Mouse (Mus musculus) embryonic facial prominence, embryonic 15.5 days (tissue): ENCODE results near the gene Btbd9. TPM values are rescaled to one million over a fixed set of nuclear protein-coding genes. Genes with fewer than 3 reads are reported as not detected.

Source experiments
- ATAC-seq: fragments of 200-750 bp; cut with Nextera tagmentation; 2 replicates; pipeline ENCODE4 v1.8.0; 2017; ENCODE audit warnings: low read depth, moderate TSS enrichment; ENCODE audit not compliant: insufficient number of reproducible peaks, low FRiP score, low TSS enrichment
- H3K27ac ChIP-seq: fragments of 300-500 bp; sonication (generic); replicated peaks from 2 replicates; pipeline ENCODE4 v1.5.1; 2015; ENCODE audit warnings: mild to moderate bottlenecking, inconsistent platforms
- H3K27me3 ChIP-seq: fragments of 300-500 bp; sonication (generic); 2 replicates; pipeline ENCODE4 v1.6.1; 2015; ENCODE audit warnings: inconsistent platforms
- H3K36me3 ChIP-seq: fragments of 300-500 bp; sonication (generic); 2 replicates; pipeline ENCODE4 v1.6.1; 2015; ENCODE audit warnings: mild to moderate bottlenecking, inconsistent platforms
- H3K4me1 ChIP-seq: fragments of 300-500 bp; sonication (generic); 2 replicates; pipeline ENCODE4 v1.6.1; 2015; ENCODE audit warnings: inconsistent platforms
- H3K4me2 ChIP-seq: fragments of 300-500 bp; sonication (generic); replicated peaks from 2 replicates; pipeline ENCODE4 v1.6.1; 2015; ENCODE audit warnings: mild to moderate bottlenecking, inconsistent platforms
- H3K4me3 ChIP-seq: fragments of 300-500 bp; sonication (generic); replicated peaks from 2 replicates; pipeline ENCODE4 v1.5.1; 2015; ENCODE audit warnings: mild to moderate bottlenecking, inconsistent platforms
- H3K9ac ChIP-seq: fragments of 300-500 bp; sonication (generic); 2 replicates; pipeline ENCODE4 v1.6.1; 2015; ENCODE audit warnings: inconsistent platforms
- H3K9me3 ChIP-seq: fragments of 300-500 bp; sonication (generic); replicated peaks from 2 replicates; pipeline ENCODE4 v1.6.1; 2016; ENCODE audit warnings: inconsistent platforms
- WGBS: fragments of 180-500 bp; shearing (Covaris S2); methylation state at CpG from one replicate; pipeline ENCODE4 v1.1.7; 2015; 5-methylcytosine and 5-hydroxymethylcytosine counted together
- polyA plus RNA-seq: library from polyadenylated mRNA; unstranded; fragments of >200 nt; fragmentation: Nextera tagmentation; extraction: Ambion mirVana; gene quantifications from 2 replicates; pipeline ENCODE4 v1.2.1, GENCODE M21; 2015

Btbd9 gene
- polyA plus RNA-seq, 1 experiment from 2014 or later = 56.6 TPM

DNA sequence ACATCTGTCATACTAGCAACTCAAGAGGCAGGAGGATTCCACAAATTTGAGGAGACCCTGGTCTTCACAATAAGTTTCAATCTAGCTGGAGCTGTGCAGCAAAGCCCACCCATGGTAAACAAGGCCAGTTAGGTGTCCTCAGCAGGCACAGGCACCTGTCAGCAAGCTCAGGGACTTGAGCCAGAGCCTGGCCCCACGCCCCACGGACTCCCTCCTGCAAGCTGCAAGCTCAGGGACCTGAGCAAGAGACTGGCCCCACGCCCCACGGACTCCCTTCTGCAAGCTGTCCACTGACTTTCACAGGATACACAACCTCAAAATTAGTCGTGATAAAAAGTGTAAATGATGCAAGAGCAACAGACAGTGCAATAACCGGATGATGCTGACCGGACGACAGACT is 307.8 kb downstream of the Btbd9 start:
- no peak for ATAC-seq
- WGBS = 92% methylated on average over 8 of the region's 8 CpGs

DNA sequence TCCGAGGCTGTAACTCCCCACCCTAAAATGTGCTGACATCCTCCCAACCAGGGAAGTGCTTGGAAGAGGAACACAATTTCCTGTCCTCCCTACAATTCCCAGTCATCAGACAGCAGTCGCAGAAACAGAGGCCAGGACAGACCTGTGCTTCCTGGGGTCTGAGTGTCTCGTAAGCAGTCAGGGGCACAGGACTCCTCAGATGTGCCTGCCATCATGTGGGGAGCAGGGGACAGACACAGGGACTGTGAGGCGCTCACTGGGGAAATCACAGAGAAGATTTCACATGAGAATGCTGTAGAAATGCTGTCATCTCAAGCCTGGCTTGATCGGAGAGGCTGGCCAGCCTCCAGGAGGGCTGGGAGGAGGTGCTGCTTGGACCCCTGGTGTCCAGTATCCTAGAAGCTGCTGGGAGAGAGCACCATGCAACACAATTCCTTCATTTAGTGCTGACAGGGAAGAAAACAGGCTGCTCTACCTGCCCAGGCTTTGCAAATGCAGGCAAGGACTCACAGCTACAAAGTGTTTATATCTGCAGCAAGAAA is 308.8 kb downstream of the Btbd9 start:
- no peak overlapping the region for H3K4me3 ChIP-seq
- ATAC-seq = no peak

More for the DNA sequence above, 307.8 kb downstream of the Btbd9 start:
- Histone ChIP-seq H3K36me3 (no peaks in the 10 kb centered on the region), H3K4me2 (no peak overlapping the region), H3K27me3 (no peaks in the 10 kb centered on the region), H3K9me3 (no peaks in the 10 kb centered on the region), H3K27ac (no peak overlapping the region), H3K4me1 (no peaks in the 10 kb centered on the region), H3K4me3 (no peak overlapping the region), H3K9ac (no peak overlapping the region)

DNA sequence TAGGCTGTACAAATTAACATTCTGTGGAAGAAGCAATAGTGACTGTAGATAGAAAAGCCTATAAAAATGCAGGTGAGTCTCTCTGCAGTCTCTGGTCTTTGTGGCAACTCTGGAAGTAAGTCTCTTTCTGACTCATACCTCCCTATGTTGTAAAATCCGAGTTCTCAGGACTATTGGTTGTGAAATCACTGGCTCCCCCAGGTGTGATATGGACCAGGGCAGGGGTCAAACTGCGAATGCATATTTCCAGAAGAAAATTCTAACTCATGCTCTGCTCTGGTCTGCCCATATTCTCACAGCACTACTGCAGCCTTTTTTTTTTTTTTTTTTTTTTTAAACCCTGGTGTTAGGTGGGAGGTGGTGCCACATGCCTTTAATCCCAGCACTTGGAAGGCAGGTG is 312.8 kb downstream of the Btbd9 start:
- H3K36me3 ChIP-seq = no peaks in the 10 kb centered on the region
- H3K9ac ChIP-seq = no peak overlapping the region
- H3K4me1 ChIP-seq = peaks cover 31% of the 10 kb centered on the region; the same call in 1 of the 2 replicates
- H3K4me2 ChIP-seq = no peak overlapping the region
- no peaks in the 10 kb centered on the region for H3K27me3 ChIP-seq
- WGBS = 76% methylated on average over 2 of the region's 2 CpGs
- H3K27ac ChIP-seq = no peak overlapping the region
- no peak for ATAC-seq
- H3K9me3 ChIP-seq = no peaks in the 10 kb centered on the region
- H3K4me3 ChIP-seq = no peak overlapping the region

More for the DNA sequence above, 308.8 kb downstream of the Btbd9 start:
- Histone ChIP-seq H3K4me2 (no peak overlapping the region), H3K27ac (no peak overlapping the region), H3K9me3 (no peaks in the 10 kb centered on the region), H3K9ac (no peak overlapping the region), H3K4me1 (no peaks in the 10 kb centered on the region), H3K36me3 (no peaks in the 10 kb centered on the region), H3K27me3 (no peaks in the 10 kb centered on the region)
- 70% methylated on average over 5 of the region's 5 CpGs for WGBS

DNA sequence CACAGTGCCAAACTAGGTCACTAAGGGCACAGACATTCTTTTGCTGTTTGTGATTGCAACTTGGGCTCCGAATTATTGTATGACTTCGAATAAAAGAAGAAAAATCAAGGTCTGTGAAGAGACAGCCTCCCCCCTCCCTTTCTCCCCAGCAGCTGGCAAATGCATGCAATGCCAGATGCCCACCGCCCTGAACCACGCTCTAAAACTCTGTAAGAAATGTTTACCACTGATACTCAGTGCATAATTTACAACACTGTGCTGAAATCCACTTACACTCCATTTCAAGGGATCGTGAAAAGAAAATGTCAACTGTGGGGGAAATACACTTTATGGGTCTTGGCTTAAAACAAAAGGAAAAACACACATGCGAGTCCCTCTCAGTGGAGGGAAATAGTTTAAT is 313.3 kb downstream of the Btbd9 start:
- Histone ChIP-seq H3K4me1 (peaks cover 32% of the 10 kb centered on the region; the same call in 1 of the 2 replicates), H3K27ac (no peak overlapping the region), H3K4me2 (no peak overlapping the region), H3K36me3 (no peaks in the 10 kb centered on the region), H3K27me3 (no peaks in the 10 kb centered on the region), H3K9me3 (no peaks in the 10 kb centered on the region), H3K9ac (no peak overlapping the region), H3K4me3 (no peak overlapping the region)
- WGBS = 72% methylated on average over 6 of the region's 6 CpGs
- no peak for ATAC-seq

DNA sequence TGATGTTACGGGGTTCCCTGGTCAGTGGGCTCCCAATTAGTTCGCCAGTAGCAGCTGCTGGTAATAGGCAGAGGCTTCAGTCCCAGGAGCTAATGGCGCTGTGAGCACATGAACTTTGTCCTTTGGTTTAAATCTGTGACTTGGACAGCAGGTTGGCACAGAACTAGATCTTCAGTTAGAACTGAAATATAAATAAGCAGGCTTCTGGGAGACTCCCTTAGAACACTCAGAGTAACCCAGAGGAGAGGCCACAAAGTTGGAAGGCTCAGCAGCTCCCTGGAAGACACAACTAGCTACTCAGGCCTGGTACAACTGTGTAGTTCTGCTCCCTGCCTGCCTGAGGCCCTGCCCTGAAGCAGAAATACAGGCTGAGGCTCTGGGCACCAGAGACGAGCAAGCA is 313.8 kb downstream of the Btbd9 start:
- no peak for ATAC-seq
- WGBS = 83% methylated on average over 4 of the region's 4 CpGs
- Histone ChIP-seq H3K4me3 (no peak overlapping the region), H3K27me3 (no peaks in the 10 kb centered on the region), H3K27ac (no peak overlapping the region), H3K4me2 (no peak overlapping the region), H3K36me3 (no peaks in the 10 kb centered on the region), H3K4me1 (peaks cover 32% of the 10 kb centered on the region; the same call in 1 of the 2 replicates), H3K9ac (no peak overlapping the region), H3K9me3 (no peaks in the 10 kb centered on the region)

DNA sequence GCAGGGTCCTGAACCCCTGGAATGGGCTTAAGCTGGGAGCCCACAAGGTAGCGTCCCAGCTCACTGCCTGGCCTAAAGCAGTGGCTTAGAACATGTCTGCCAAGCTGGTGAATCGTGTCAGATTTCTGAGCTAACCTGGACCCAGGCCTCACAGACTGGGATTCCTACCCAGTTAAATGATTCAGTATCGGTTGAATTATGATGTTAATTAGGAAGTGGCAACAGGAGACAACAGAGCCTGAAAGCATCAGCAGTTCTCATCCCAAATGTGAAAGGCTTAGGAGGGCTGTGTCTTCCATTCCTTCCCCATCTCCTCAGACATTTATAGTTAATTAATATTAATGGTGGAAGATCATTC is 314.3 kb downstream of the Btbd9 start:
- Histone ChIP-seq H3K27me3 (no peaks in the 10 kb centered on the region), H3K4me2 (no peak overlapping the region), H3K4me1 (peaks cover 32% of the 10 kb centered on the region; the same call in 1 of the 2 replicates), H3K4me3 (no peak overlapping the region), H3K27ac (no peak overlapping the region; the same call in 1 of the 2 replicates), H3K9ac (no peak overlapping the region), H3K36me3 (no peaks in the 10 kb centered on the region), H3K9me3 (no peaks in the 10 kb centered on the region)
- ATAC-seq = no peak
- WGBS = 76% methylated on average over 3 of the region's 3 CpGs

DNA sequence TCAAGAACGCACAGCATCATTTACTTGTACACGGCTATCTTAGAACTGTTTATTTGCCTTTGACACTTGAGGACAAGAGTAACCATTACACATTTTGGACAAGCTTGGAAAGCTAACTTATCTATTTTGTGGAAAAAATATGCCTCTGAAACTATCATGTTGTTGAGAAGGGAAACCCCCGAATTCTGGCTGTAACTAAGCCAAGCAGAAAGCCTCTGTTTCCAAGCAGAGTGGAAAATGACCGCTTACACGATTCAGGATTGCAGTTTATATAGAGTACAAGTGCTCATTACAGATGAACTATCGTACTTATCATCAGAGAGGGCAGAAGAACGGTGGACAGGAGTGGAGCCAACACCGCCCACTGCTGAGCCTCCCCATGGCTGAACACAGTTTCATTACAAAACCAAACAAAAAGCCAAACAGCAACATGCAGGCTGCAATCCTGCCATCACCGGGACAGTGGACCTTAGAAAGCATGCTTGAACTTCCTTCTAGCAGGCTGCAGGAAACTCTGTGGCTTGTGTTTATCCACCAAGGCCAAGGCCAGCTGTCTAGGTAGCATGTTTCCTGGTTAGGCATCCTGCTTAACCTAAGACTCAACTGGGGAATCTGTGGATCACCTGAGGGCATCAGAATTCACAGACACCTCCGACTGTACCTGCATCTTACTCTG is 314.8 kb downstream of the Btbd9 start:
- Histone ChIP-seq H3K27me3 (no peaks in the 10 kb centered on the region), H3K4me3 (no peak overlapping the region), H3K36me3 (no peaks in the 10 kb centered on the region), H3K9ac (no peak overlapping the region), H3K9me3 (no peaks in the 10 kb centered on the region), H3K27ac (no peak overlapping the region; the same call in 1 of the 2 replicates), H3K4me2 (no peak overlapping the region), H3K4me1 (peaks cover 32% of the 10 kb centered on the region; the same call in 1 of the 2 replicates)
- WGBS = 64% methylated on average over 10 of the region's 10 CpGs
- ATAC-seq = no peak

DNA sequence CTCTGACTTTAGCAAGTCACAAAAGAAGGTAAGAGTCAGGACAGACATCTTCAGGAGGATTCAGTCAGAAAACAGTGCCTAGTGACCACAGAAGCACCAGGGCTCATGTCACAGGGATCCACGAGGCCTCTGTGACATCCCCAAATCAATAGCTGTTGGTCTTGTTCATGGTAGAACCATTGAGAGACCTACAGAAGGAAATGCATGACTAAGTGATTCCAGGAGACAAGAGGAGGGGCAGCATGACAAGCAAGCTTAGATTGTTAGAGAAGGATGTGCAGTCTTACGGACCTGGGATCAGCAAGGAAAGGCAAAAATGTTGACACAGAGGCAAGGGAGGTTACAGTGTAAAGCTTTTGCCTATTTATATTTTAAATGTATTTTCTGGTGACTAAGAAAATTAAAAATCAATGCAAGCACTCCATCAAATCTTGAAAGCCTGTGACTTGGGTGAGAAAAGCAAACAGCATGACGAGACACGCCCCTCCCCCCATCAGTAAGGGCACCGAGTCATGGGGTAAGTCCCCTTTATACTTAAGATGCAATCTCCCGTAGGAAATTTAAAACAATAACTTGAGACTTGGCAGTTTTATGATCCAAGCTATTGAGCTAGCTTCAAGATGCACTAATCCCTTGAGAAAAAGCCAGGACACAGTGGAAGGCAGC is 315.5 kb downstream of the Btbd9 start:
- Histone ChIP-seq H3K27me3 (no peaks in the 10 kb centered on the region), H3K4me1 (peaks cover 32% of the 10 kb centered on the region), H3K4me2 (no peak overlapping the region), H3K36me3 (no peaks in the 10 kb centered on the region), H3K4me3 (no peak overlapping the region), H3K27ac (no peak overlapping the region), H3K9me3 (no peaks in the 10 kb centered on the region), H3K9ac (no peak overlapping the region)
- no peak for ATAC-seq
- WGBS = 66% methylated on average over 6 of the region's 6 CpGs

DNA sequence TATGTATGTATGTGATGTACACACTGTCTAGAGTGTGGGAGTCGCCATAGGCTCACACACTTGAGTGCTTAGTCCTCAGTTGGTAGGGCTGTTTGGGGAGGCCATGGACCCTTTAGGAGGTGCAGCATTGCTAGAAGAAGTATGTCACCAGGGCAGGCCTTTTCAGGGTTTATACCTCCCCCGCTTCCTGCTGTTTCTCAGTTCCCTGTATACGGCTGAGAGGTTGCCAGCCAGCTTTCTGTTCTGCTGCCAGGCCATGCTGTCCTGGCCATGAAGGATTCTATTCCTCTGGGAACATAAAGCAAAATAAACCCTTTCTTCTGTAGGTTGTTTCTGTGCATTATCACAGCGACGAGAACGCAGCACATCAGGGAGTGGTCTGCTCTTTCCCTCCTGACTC is 316.4 kb downstream of the Btbd9 start:
- Histone ChIP-seq H3K4me3 (no peak overlapping the region), H3K36me3 (no peaks in the 10 kb centered on the region), H3K9ac (no peak overlapping the region), H3K9me3 (no peaks in the 10 kb centered on the region), H3K27ac (no peak overlapping the region), H3K27me3 (no peaks in the 10 kb centered on the region), H3K4me2 (no peak overlapping the region), H3K4me1 (peaks cover 32% of the 10 kb centered on the region)
- WGBS = 80% methylated on average over 6 of the region's 6 CpGs
- ATAC-seq = no peak

DNA sequence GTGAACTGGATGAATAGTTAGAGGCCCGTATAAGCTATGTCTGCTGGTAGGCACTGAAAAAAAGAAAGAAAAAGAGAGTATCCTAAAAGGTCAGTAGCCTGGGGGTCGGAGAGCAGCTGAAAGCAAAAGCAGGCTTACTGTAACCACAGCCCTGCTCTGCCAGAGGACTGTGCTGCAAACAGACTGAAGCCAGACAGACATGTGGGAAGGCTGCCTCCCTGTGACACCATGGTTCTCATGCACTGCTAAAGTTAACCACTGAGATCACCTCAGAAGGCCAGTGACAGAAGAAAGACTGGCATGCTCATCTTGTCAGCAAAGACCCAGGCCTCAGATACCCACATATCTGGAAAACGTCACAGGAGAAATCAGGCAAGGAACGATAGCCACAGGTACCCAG is 317.8 kb downstream of the Btbd9 start:
- H3K9me3 ChIP-seq = no peaks in the 10 kb centered on the region
- H3K4me2 ChIP-seq = no peak overlapping the region
- H3K36me3 ChIP-seq = no peaks in the 10 kb centered on the region
- 61% methylated on average over 4 of the region's 4 CpGs for WGBS
- H3K27me3 ChIP-seq = no peaks in the 10 kb centered on the region
- no peak overlapping the region for H3K4me3 ChIP-seq
- H3K9ac ChIP-seq = no peak overlapping the region
- H3K4me1 ChIP-seq = peaks cover 32% of the 10 kb centered on the region
- no peak for ATAC-seq
- H3K27ac ChIP-seq = no peak overlapping the region

DNA sequence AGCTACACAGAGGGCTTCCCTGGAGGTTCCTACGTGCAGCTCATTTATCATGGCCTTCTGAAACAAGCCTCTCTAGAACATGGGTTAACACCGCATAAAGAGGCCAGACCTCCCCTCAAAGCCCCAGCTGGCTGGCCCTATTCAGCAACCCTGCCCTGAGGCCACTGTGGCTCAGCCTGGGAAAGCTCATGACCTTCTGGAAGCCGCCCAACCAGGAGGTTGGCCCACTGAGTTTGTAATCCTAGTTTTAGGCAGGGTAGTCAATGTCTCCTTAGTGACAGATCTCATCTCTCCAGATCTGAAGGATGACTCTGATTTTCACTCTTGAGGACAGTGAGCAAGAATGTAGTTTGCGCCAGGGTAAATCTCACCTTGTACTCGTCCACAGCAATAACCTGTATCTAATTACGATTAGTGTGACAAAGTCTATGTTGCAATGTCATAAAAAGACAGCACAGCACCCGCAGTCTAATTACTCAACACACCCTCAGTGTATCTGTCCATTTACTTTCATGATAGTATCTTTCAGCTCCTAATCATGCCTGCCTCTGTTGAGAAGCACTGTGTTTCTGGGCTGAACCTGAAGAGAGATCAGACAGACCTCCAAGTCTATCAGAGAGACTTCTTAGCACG is 320.2 kb downstream of the Btbd9 start:
- no peak overlapping the region for H3K4me2 ChIP-seq
- no peaks in the 10 kb centered on the region for H3K27me3 ChIP-seq
- no peak for ATAC-seq
- no peak overlapping the region for H3K4me3 ChIP-seq
- peaks cover 22% of the 10 kb centered on the region for H3K4me1 ChIP-seq
- no peaks in the 10 kb centered on the region for H3K36me3 ChIP-seq
- H3K27ac ChIP-seq = no peak overlapping the region
- WGBS = 72% methylated on average over 8 of the region's 8 CpGs
- no peak overlapping the region for H3K9ac ChIP-seq
- no peaks in the 10 kb centered on the region for H3K9me3 ChIP-seq
